Mouse (Mus musculus) cerebellum, postnatal 14 days (tissue): Measurements from ENCODE around the gene Adam1a.
A peak's percentile ranks its signal among the peaks of the same experiment; 100 is the strongest.

Experiments
- DNase-seq, 2 experiments: peaks; one replicate each; pipeline ENCODE4 v3.0.0; 2021; ENCODE audit warnings: mixed read lengths in 2 of 2

Gene Adam1a

DNA sequence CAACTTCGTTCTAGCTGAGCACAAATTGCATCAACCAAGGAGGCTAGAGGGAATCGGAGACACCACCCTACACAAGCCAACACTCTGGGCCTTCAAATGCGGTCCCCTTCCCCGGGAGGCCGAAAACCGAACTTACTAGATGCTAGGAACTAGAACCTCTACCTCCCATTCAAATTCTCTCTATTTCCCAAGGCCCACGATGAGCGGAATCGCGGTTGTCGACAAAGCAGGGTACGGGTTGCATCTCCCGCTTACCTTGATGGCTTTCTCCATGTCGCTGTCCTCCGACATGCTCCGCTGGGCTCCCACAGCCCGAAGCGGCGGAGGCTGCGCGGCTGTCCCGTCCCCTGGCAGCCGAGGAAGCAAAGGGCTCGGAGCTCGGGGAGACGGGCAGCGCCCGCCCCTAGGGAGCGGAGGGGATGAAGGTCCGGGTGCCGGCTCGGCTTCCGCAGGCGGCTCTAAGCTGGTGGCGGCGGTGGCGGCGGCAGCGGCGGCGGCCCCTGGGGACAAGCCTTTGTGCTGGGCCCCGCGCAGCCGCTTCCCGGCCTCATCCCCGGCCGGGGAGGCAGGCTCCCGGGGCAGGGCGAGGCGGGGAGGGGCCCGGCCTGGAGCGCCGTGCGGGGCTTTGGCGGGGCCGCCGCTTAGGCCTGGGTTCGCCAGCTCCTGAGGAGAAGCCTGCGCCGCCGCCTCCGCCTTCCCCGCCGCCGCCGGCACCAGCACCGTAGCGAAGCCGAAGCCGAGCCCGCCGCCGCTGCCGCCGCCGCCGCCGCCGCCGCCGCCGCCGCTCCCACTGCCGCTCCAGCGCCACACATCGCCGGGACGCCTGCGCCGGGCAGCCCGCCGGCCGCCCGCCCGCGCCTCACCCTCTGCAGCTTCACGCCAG lies at the start of gene Adam1a, which contains the start of gene Gm42878:
Adam1a (minus strand) TSS at position 573 of the 883 bp plus-strand sequence.
Gm42878 (minus strand) TSS at position 573 of the 883 bp plus-strand sequence.
- peak in 1 of 2 experiments; percentile 56 for DNase-seq

DNA sequence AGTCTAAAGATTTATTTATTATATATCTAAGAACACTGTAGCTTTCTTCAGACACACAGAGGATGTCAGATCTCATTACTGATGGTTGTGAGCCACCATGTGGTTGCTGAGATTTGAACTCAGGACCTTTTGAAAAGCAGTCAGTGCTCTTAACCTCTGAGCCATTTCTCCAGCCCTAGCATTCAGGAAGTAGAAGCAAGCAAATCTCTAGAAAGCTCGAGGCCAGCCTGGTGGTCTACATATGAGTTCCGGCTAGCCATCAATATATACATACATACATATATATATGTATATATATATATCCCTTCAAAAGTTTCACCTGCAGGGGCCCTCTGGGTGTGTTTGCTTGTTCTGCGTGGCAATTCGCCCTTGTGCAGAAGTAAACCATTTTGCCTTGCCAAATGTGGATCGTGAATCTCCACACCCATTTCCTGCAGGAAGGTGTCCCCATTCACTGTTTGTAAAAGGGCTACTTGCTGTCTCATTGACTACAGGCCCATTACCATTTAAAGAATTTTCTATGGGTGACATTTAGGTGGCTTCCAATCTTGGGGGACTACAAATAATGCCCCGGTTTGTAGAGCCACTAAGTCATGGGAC lies 49.5 kb upstream of the Adam1a start:
- no peak for DNase-seq

DNA sequence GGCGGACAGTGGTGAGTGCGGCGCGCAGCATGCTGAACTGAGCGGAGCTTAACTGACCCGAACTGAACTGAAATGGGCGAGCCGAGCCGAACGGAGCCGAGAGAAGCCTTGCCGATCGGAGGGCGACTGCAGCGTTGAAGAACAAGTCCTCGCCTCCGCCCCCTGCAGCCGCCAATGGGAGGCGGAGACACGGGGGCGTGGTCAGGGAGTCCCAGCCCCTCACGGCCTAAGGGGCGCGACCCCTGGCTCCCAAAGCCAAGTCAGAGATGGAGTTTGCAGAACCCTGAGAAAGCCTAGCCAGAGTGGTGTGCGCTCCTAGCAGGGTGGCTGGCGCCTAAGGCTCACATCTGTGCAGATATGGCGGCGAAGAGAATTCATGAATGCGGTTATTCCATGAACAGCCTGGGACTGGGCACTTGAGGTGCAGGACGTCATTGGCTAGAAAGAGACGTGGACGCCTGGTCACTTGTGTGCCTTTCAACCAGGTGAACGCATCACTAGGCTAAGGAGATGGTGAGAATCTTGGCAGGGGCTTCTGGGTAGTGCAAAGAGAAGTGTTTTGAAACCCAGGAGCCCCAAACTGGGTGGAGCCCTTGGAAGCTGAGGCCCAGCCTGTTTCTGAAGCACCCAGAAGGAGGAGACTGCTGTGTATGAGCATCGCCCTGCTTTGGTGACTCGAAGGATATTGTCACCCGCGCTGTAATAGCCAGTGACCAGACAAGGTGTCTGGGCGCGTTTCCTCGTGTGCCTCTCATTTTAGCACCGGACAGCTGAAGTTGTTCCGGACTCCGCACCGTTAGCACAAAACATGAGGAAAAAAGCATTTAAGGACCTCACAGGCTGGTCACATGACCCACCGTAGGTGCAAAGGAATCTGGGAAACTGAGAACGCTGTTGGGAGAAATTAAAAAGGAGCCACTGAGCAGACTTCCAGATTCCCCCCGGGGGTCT lies 48.4 kb upstream of the Adam1a start, which contains the start of gene Aldh2:
Aldh2 (minus strand) TSS at position 374 of the 951 bp plus-strand sequence.
- peak; percentile 70 to 71 for DNase-seq

GRCm38 (mm10) chr5:121592816-121593407 lies 47.6 kb upstream of the Adam1a start:
- peak in 1 of 2 experiments; percentile 20 for DNase-seq

DNA sequence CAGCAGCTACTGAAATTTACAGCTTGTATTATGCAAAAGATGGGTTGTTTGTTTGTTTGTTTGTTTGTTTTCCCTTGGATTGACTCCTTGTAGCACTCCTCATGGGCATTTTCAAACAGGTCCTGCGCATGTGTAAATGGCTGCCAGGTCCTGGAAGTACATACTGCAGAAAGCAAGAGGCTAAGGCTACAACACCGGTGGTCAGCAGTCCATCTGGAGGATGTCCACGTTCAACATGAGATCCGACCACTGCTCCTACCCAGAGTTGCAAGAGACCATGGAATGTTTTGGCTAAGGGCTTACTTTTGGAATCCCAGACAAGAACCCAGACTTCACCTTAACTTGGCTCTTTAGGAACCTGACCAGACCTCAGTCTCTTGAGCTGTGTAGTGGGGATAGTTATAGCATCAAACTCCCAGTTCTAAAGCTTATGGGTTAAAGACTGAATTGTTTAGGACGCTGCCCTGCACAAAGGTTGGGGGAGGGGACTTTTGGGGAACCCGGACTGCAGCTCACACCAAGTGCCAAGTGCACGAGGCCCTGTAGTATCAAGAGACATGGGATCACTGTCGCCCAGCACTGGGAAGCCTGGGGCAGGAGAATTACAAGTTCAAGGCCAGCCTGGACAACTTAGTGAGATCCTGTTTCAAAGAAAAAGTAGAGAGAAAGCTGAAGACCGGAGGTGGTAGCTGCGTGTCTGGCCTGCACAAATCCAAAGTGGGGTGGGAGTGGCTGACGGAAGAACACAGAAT lies 47.0 kb upstream of the Adam1a start:
- no peak for DNase-seq

- DNase-seq, result no peak
Observed at GRCm38 (mm10) chr5:121591417-121592063, 46.3 kb upstream of the Adam1a start.

GRCm38 (mm10) chr5:121589928-121590327 lies 44.6 kb upstream of the Adam1a start:
- DNase-seq, result no peak

DNA sequence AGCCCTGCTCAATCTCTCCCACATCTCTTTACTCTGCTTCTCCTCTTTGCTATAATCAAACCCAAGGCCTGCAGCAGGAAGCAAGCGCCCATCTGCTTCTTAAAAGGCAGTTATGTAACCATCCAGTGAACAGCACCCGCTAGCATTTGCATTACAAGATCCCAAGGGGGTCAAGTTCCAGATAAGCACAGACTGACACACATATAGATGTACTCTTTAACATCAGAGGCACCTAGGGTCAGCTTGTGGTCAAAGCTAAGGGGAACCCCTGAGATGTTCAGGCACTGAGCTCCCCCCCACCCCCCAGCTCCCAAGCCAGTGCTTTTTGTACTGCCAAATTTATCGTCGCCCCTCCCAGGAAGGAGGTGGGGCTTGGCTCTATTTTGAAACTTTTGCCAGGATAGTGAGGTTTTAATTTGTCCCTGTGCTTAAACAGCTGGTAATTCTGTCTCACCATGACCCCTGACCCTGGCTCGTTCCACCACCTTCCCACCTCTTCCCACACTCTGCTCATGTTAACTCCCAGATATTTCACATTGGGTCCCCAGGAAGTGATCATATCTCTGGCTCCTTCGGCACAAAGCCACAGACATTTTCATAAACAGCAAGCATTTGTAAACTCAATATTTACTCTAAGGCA lies 41.2 kb upstream of the Adam1a start:
- no peak for DNase-seq

DNA sequence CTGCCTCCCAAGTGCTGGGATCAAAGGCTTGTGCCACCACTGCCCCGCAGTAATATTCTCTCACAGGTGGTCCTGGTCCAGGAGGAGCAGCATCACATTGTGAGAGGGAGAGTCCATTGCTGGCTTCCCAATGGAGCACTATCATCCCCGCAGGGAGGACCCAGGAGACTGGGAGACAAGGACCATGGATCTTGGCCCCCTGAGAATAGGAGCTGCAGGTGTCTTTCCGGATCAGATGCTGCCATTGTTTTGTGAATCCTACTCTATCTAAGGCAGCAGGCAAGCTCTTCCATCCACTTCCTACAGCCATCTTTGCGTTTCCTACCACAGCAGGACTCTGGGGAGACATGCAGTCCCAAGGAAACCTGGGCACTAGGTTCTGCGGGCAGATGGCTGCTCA lies 40.4 kb upstream of the Adam1a start:
- no peak for DNase-seq

GRCm38 (mm10) chr5:121585005-121585404 lies 39.7 kb upstream of the Adam1a start:
- no peak for DNase-seq

GRCm38 (mm10) chr5:121583765-121584501 lies 38.7 kb upstream of the Adam1a start:
- DNase-seq, result peak; percentile 59 to 83

DNA sequence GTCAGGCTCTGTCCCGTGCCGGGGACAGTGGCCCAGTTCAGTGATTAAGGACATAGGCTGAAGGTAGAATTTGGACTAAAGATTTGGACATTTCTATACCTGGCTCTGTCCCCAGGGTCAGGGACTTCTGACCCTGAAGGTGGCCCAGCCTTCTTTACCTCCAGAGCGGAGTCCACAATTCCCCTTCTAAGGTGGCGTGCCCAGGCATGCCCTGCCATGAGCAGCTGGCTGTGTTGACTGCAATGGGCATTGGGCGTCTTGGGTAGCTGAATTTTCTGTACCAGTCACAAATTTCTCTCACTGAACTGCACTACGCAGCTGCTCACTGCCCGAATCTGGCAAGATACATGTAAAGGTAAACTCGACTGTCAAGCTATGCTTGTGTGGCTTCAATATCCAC lies 36.7 kb upstream of the Adam1a start:
- DNase-seq, result no peak

GRCm38 (mm10) chr5:121576927-121577488 lies 31.7 kb upstream of the Adam1a start:
- DNase-seq, result no peak

- DNase-seq, result no peak
Observed at GRCm38 (mm10) chr5:121575867-121576266, 30.6 kb upstream of the Adam1a start.

GRCm38 (mm10) chr5:121574145-121574544 lies 28.9 kb upstream of the Adam1a start:
- no peak for DNase-seq

DNA sequence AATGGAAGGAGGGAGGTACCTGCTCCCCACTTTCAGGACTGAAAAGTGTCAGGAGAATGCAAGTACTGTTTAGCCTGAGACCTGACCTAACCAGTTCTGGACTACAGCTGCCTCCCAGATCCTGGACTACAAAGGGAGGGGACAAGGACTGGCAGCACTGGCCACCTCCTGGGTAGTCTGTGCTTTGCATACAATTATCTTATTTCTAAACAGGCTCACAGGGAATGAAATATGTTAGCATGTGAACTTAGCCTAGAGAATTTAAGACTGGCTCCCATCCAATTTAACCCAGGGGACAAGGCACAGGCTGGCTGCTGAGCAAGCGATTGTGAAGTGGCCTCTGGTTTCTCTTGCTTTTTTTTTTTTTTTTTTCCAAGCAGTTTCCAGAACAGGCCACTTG lies 25.5 kb upstream of the Adam1a start:
- DNase-seq, result no peak

DNA sequence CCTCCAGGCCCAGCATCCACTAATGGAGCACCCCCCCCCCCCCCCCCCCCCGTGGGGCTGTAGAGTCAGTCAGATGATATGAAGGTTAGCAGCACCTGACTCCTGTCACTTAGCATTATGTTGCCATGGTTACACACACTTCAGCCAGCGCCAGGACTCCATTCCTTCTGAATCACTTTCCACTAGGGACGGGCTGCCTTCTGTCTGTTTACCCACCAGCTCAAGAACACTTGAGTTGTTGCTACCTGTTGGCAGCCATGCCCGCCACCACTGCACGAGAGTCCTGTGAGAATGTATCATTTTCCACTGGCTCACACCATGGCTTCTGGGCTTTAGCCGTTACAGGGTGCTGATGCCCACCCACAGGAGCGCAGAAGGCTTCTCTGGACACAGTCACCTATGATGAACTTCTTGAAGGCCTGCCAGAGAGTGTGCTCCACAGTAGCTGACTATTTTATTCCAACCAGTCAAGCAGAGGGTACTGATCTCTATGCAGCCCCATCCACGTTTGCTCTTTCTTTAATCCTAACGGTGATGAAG lies 24.7 kb upstream of the Adam1a start:
- no peak for DNase-seq

- no peak for DNase-seq
Observed at GRCm38 (mm10) chr5:121566035-121566681, 20.9 kb upstream of the Adam1a start.

DNA sequence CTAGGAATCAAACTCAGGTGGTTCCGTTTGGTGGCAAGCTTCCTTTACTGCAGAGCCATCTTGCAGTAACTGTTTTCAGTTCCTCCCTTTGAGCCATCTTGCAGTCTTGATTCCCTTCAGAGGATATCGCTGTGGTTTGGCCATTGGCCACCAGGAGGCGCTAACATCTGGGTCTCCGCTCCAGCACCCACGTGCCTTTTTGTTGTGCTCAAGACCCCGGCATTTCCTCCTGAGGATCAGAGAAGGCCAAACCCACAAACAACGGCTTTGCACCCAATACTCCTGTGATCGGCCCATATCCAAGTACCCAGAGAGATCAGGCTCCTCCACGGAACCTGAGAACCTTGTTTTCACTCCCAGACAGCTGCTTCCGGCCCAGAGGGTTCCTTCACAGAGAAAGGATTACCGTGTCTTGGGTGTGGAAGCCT lies 19.2 kb upstream of the Adam1a start:
- DNase-seq, result peak; percentile 74 to 87
